Mouse (Mus musculus) brain, embryonic 14.5 days (tissue): ENCODE results near the gene Gm44790.

Source experiments
- CTCF ChIP-seq: fragments of 200-500 bp; IDR thresholded peaks from 2 replicates; pipeline ENCODE4 v1.5.1; 2012; ENCODE audit warnings: inconsistent platforms, mild to moderate bottlenecking, moderate library complexity, borderline replicate concordance; ENCODE audit not compliant: insufficient read depth, insufficient read length; ENCODE audit errors: extremely low read depth
- POLR2A ChIP-seq: fragments of 200-500 bp; IDR thresholded peaks from 2 replicates; pipeline ENCODE4 v1.6.1; 2012; ENCODE audit warnings: mild to moderate bottlenecking, inconsistent platforms, borderline replicate concordance; ENCODE audit not compliant: poor library complexity, insufficient read depth, insufficient read length, severe bottlenecking; ENCODE audit errors: extremely low read depth

DNA sequence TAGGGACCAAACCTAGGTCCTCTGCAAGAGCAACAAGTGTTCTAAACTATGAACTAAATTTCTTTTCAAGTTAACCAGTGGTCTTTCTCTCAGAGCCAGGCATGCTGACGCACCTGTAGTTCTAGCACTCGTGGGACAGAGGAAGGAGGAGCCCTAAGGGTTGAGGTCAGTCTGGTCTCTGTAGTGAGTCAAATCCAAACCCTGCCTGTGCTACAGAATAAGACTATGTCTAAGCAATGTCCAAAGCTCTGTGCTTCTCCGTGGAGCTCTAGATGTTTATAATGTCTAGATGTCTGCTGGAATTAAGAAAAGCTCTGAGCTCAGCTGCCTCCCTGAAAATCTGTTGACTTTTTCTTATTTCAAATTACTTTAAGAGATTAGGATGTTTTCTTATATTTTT lies 30.3 kb downstream of the Gm44790 start:
- TF ChIP-seq CTCF: no peak
- TF ChIP-seq POLR2A: no peak
